Mouse (Mus musculus) limb, embryonic 14.5 days (tissue): ENCODE data around the gene Notum. TPM values are rescaled to one million over a fixed set of nuclear protein-coding genes. Genes with fewer than 3 reads are reported as not detected.

Source experiments
- ATAC-seq: fragments of 200-750 bp; cut with Nextera tagmentation; 2 replicates; pipeline ENCODE4 v1.8.0; 2017; ENCODE audit warnings: low read depth, moderate number of reproducible peaks, moderate TSS enrichment; ENCODE audit not compliant: low FRiP score
- DNase-seq: peaks from one replicate; pipeline ENCODE4 v3.0.0-alpha.2; 2015; ENCODE audit warnings: low spot score
- H3K27ac ChIP-seq: fragments of 300-500 bp; sonication (generic); replicated peaks from 2 replicates; pipeline ENCODE4 v1.5.1; 2014; ENCODE audit warnings: low read depth, mild to moderate bottlenecking, low read length, moderate library complexity, mixed read lengths
- H3K27me3 ChIP-seq: fragments of 300-500 bp; sonication (generic); 2 replicates; pipeline ENCODE4 v1.6.1; 2014; ENCODE audit warnings: low read length, mixed read lengths; ENCODE audit not compliant: control insufficient read depth, insufficient read depth
- H3K36me3 ChIP-seq: fragments of 300-500 bp; sonication (generic); 2 replicates; pipeline ENCODE4 v1.6.1; 2014; ENCODE audit warnings: mild to moderate bottlenecking, low read length, moderate library complexity, mixed read lengths; ENCODE audit not compliant: control insufficient read depth, insufficient read depth
- H3K4me1 ChIP-seq: fragments of 300-500 bp; sonication (generic); 2 replicates; pipeline ENCODE4 v1.6.1; 2014; ENCODE audit warnings: antibody characterized with exemption, low read length, mixed read lengths; ENCODE audit not compliant: control insufficient read depth, insufficient read depth
- H3K4me2 ChIP-seq: fragments of 300-500 bp; sonication (generic); replicated peaks from 2 replicates; pipeline ENCODE4 v1.6.1; 2014; ENCODE audit warnings: low read depth, mild to moderate bottlenecking, low read length, moderate library complexity; ENCODE audit not compliant: severe bottlenecking
- H3K4me3 ChIP-seq: fragments of 300-500 bp; sonication (generic); replicated peaks from 2 replicates; pipeline ENCODE4 v1.5.1; 2014; ENCODE audit warnings: low read length
- H3K9ac ChIP-seq: fragments of 300-500 bp; sonication (generic); 2 replicates; pipeline ENCODE4 v1.6.1; 2014; ENCODE audit warnings: mild to moderate bottlenecking, low read depth, low read length, moderate library complexity; ENCODE audit not compliant: severe bottlenecking
- H3K9me3 ChIP-seq: fragments of 300-500 bp; sonication (generic); 2 replicates; pipeline ENCODE4 v1.6.1; 2016; ENCODE audit warnings: low read length; ENCODE audit not compliant: control insufficient read depth
- POLR2A ChIP-seq: fragments of 200-500 bp; IDR thresholded peaks from 2 replicates; pipeline ENCODE4 v1.8.0; 2012; ENCODE audit warnings: inconsistent platforms, mild to moderate bottlenecking, moderate library complexity, borderline replicate concordance; ENCODE audit not compliant: insufficient read depth, insufficient read length; ENCODE audit errors: extremely low read depth
- WGBS: fragments of 180-500 bp; shearing (Covaris S2); extraction: QIAGEN DNeasy Blood & Tissue Kit; methylation state at CpG from one replicate; pipeline ENCODE4 v1.1.7; 2014; 5-methylcytosine and 5-hydroxymethylcytosine counted together
- polyA plus RNA-seq, 2 experiments: library from polyadenylated mRNA; depleted of rRNA in 1 of 2; stranded (reverse) in 1 of 2; unstranded in 1 of 2; fragments of >200 nt; fragmentation: Nextera tagmentation in 1 of 2; extraction: Ambion mirVana in 1 of 2; gene quantifications; 2 replicates each; pipeline versions ENCODE4 v1.2.1 to v1.2.3; 2012 to 2014

The Notum gene
- polyA plus RNA-seq, 2 experiments: 4.7 to 12.8 TPM

DNA sequence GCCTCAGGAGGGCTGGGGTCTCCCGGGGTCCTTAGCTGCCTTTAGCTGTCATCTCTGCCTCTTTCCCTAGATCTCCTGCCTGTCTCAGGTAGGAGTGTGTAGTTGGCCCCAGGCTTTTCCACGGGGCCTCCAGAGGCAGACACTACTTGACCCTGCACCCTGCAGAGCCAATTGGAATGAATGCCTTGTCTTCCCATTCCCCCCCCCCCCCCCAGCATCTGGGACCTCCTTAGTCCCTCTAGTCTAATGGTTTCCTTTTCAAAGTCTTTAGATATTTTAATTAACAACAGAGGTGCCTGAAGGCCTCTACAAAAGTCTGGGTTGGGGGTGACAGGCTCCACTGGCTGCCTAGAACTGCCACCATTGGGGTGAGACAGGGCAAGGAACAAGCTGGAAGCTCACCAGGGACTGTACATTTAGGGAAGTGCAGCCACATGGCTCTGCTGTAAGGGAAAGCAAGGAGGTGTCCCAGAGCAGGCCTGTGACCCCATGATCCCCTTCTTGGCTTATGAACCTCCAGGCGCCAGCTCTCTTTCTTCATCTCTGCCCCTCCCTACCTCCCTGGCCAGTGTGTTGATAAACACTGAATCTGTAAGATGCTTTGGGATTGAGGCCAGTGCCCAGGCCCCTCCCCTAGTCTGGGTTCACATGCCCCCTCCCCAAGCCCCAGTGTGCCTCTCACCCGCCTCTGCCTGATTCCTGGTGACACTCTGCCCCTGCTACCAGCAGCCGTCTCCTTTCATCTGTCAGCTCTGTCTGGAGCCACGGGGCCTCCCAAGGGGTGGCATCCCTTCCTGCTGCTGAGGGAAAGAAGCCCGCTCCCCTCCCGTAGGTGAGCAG lies 43.7 kb upstream of the Notum start:
- H3K27me3 ChIP-seq: no peaks in the 10 kb centered on the region
- H3K4me1 ChIP-seq: peaks cover 31% of the 10 kb centered on the region
- DNase-seq (no peak), ATAC-seq (0 out of 2 replicates have a peak, but pooled peaks have one; percentile 21)
- no peak for TF ChIP-seq POLR2A
- H3K36me3 ChIP-seq: peaks cover 51% of the 10 kb centered on the region
- H3K4me3 ChIP-seq: no peak overlapping the region
- H3K27ac ChIP-seq: peak overlapping the region; percentile 45; the same call in 1 of the 2 replicates
- no peaks in the 10 kb centered on the region for H3K9me3 ChIP-seq
- WGBS: 22% methylated on average over 7 of the region's 8 CpGs
- no peak overlapping the region for H3K4me2 ChIP-seq
- H3K9ac ChIP-seq: peak overlapping the region; percentile 28

GRCm38 (mm10) chr11:120703696-120704454 lies 42.9 kb upstream of the Notum start:
- peak overlapping the region; percentile 40; the same call in 1 of the 2 replicates for H3K27ac ChIP-seq
- H3K4me2 ChIP-seq: 0 out of 2 replicates have a peak overlapping the region, but pooled peaks have one; percentile 13
- no peak for ATAC-seq
- no peaks in the 10 kb centered on the region for H3K27me3 ChIP-seq
- no peak for TF ChIP-seq POLR2A
- no peak for DNase-seq
- H3K36me3 ChIP-seq: peaks cover 52% of the 10 kb centered on the region
- 25% methylated on average over 14 of the region's 15 CpGs for WGBS
- peak overlapping the region; percentile 28; the same call in 1 of the 2 replicates for H3K9ac ChIP-seq
- peaks cover 31% of the 10 kb centered on the region for H3K4me1 ChIP-seq
- no peaks in the 10 kb centered on the region for H3K9me3 ChIP-seq
- H3K4me3 ChIP-seq: no peak overlapping the region

- 0 out of 2 replicates have a peak overlapping the region, but pooled peaks have one; percentile 1 for H3K9ac ChIP-seq
- H3K9me3 ChIP-seq: peaks cover 5% of the 10 kb centered on the region; the same call in 1 of the 2 replicates
- peaks cover 52% of the 10 kb centered on the region for H3K36me3 ChIP-seq
- no peak overlapping the region for H3K27ac ChIP-seq
- H3K4me3 ChIP-seq: no peak overlapping the region
- DNase-seq (no peak), ATAC-seq (no peak)
- 42% methylated on average over 10 of the region's 10 CpGs for WGBS
- no peaks in the 10 kb centered on the region for H3K27me3 ChIP-seq
- no peak for TF ChIP-seq POLR2A
- peaks cover 10% of the 10 kb centered on the region for H3K4me1 ChIP-seq
- H3K4me2 ChIP-seq: no peak overlapping the region
Observed at GRCm38 (mm10) chr11:120697741-120698140, 36.8 kb upstream of the Notum start.

DNA sequence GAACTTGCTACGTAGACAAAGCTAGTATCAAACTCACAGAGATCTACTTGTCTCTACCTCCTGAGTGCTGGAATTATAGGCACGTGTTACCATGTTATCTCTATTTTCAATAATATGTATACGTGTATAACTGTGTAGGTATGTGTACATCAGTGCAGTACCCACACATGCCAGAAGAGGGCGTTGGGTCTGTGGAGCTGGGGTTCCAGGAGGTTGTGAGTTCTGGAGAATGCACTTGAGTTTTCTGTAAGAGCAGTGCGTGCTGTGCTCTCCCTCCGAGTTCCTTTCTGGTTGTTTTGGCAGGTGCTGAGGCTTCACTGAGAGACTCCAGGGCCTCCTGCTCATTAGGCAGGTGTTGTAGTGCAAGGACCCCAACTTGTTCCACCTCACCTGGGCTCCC lies 35.6 kb upstream of the Notum start:
- peaks cover 51% of the 10 kb centered on the region for H3K36me3 ChIP-seq
- H3K27ac ChIP-seq: no peak overlapping the region
- WGBS: 91% methylated on average over 6 of the region's 6 CpGs
- TF ChIP-seq POLR2A: no peak
- peaks cover 10% of the 10 kb centered on the region for H3K4me1 ChIP-seq
- H3K4me3 ChIP-seq: no peak overlapping the region
- H3K4me2 ChIP-seq: no peak overlapping the region
- H3K27me3 ChIP-seq: no peaks in the 10 kb centered on the region
- ATAC-seq (no peak), DNase-seq (no peak)
- H3K9ac ChIP-seq: no peak overlapping the region
- peaks cover 5% of the 10 kb centered on the region; the same call in 1 of the 2 replicates for H3K9me3 ChIP-seq

GRCm38 (mm10) chr11:120695641-120696040 lies 34.7 kb upstream of the Notum start:
- no peak for TF ChIP-seq POLR2A
- Histone ChIP-seq H3K4me1 (peaks cover 10% of the 10 kb centered on the region), H3K27ac (peak overlapping the region; percentile 39; the same call in 1 of the 2 replicates), H3K27me3 (no peaks in the 10 kb centered on the region), H3K4me2 (no peak overlapping the region), H3K9ac (peak overlapping the region; percentile 38; the same call in 1 of the 2 replicates), H3K36me3 (peaks cover 47% of the 10 kb centered on the region), H3K9me3 (peaks cover 5% of the 10 kb centered on the region; the same call in 1 of the 2 replicates), H3K4me3 (no peak overlapping the region)
- no peak for DNase-seq
- no peak for ATAC-seq
- 12% methylated on average over 12 of the region's 12 CpGs for WGBS
